Mouse (Mus musculus) naive thymus-derived CD4-positive, alpha-beta T cell, adult 2 months (primary cell): ENCODE measurements around the gene Actbl2.

Experiments used
- DNase-seq: peaks from one replicate; pipeline ENCODE4 v3.0.0-alpha.2; 2011; ENCODE audit warnings: low read depth

Actbl2 gene

GRCm38 (mm10) chr13:111269789-111270335, 15.0 kb downstream of the Actbl2 start:
- no peak for DNase-seq

- DNase-seq = no peak
Observed at GRCm38 (mm10) chr13:111271868-111272267, 17.1 kb downstream of the Actbl2 start.

DNA sequence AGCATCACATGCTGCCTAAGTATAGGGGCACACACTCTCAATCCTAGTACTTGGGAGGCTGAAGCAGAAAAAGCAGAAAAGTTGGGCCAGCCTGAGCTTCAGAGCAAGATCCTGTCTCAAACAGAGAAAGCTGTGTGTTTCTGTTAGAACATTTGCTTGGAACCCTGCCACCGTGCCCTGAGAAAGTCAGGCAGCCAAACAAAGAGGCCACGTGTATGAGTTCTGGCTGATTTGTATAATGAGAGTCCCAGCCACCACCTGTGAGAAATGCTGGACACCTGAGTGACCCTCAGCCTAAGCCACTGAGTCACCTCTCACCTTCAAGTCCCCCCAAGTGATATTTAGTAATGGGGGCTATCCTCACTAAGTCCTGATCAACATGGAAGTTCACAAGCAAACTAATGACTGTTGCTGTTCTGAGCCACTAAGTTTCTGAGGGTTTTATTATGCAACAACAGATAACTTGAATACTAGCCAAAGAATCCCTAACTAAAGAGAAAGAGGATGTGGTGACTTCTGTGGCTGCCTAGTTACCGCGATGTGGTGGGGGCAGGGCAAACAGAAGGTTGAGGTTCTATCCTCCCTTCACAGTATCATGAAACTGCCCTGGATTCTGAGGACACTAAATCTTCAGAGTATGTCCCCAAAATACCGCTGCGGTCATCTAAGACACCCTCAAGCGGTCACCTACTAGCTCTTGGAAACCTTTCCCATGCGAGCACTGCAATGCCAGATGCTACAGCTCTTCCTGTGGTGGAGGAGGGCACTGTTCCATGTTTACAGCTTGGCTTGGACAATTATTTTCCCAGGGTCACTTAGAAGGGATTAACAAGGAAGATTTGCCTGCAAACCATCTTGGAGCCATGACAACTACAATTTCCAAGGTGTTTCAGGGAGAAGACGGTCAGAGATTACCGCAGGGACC, 31.9 kb downstream of the Actbl2 start:
- peak; percentile 32 for DNase-seq

GRCm38 (mm10) chr13:111291161-111291957, 36.5 kb downstream of the Actbl2 start:
- DNase-seq = no peak

DNA sequence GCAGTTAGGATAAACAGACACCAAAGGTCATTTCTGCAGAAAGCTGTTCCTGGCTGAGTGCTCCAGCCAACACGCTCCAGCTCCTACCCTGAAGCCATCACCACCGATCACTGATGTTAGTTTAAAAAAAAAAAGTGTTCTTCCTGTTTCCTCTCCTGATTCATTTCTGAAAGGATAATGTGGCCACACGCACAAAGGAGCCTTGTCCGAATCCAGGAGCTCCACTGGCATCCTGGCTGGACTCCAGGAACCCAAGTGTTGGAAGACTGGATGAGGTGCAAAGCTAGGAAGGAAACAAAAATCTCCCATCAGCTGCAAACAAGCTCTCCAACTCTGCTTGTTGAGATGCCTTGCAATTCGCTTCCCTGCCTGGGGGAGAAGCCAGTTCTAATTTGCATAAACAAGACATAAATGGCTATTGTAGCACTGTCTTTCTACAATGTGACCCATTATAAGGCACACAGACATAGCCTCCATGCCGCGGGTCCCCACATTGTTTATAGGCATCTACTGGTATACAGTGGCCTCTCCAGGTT, 37.2 kb downstream of the Actbl2 start:
- no peak for DNase-seq

DNA sequence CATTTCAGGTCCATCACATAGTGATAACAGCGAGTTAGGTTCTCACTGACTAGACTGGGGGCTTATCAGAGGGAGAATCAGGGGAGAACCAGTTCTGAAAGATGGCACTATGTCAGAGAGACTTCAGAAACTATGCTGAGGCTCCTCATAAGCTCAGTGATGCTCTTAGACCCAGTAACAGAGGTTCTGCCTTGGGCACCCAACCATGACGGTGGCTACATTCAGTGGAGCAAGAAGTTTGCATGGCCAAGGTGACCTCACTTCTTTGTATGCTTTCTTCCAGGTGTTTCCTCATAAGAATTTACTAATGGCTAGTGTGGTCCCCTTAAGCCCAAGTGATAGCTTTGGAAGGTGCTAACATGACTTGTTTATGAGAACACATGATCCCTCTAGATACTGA, 38.7 kb downstream of the Actbl2 start:
- DNase-seq = no peak

- no peak for DNase-seq
Observed at GRCm38 (mm10) chr13:111294965-111295494, 40.2 kb downstream of the Actbl2 start.

DNA sequence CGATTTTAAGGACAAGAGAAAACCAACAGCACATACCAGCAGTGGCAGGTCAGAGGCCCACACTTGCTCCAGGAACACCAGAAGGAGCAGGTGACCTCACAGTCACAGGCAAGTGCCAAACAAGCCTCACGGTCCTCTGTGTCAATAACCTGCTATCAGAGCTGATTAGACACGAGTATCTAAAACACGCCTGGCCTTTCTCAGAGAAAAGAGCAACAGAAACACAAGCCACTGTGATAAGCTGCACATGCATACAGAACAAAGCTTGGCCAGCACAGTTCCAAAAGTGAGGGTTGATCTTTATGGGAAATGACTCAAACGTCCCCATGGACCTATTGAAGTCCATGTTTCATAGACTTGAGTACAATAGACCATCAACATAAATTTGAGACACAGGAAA, 41.2 kb downstream of the Actbl2 start:
- DNase-seq = no peak

GRCm38 (mm10) chr13:111297614-111298013, 42.8 kb downstream of the Actbl2 start:
- no peak for DNase-seq

DNA sequence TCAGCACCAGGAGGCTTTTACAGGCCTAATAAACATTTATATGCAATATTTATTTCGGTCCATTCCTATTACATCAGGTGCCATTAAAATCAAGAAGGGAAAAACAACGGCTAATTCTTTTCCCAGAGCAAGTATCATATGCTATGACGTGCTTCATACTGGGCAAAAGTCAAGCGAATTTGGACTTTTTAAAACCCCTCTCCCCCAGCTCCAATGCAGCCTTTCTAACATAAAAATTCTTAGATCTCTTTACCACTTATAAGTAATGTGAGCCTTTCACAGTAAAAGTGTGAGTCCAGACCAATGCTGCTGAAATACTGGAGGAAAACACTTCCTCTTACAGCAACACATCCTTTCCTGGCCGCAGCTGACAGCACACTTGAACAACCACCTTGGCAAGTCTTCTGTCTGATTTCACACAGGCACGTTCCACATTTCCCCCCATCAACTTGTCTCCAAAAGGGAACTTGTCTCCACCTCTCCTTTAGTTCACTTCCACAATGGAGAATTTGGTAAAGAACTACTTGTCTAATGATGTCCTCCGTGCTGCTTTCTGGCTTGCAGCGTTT, 44.4 kb downstream of the Actbl2 start:
- DNase-seq = no peak

DNA sequence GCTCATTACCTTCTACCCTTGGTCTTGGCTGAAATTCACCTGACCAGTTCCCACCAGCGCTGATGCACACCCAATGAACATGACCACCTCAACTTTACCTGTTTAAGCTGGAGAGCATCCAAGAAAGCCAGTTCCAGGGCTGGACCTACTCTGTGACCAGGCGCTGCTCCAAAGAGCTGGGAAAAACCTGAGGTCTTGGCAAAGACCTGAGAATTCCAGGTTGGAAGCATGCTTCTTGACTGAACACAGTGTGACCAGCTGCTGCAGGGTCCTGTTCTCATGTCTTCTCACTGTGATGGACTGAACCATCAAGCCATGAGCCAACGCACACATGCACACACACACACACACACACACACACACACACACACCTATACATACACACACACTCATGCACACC, 46.0 kb downstream of the Actbl2 start:
- no peak for DNase-seq

- no peak for DNase-seq
Observed at GRCm38 (mm10) chr13:111301431-111301830, 46.6 kb downstream of the Actbl2 start.

DNA sequence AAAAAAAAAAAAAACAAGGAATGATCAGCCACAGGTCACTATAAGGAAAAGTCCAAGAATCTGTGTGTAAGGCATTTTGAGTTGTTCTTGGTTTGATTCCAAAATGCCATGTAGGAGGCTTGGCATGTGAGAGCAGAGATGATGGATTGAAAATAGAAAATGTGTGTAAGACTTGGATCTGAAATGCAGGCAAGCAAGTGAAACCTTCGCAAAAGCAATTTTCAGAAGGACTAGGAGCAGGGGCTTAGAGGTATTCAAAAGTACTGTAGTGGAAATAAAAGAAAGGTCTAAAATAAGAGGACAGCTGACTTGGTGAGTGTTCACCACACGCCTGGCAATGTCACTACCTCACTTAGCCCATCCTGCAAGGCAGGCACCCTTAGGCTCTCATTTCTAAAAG, 49.4 kb downstream of the Actbl2 start:
- DNase-seq = no peak

GRCm38 (mm10) chr13:111304736-111305135, 49.9 kb downstream of the Actbl2 start:
- no peak for DNase-seq
